ENCODE assay signal across 8 mouse cellular contexts in genomic region chr10:86777614-86778319, GRCm38 (mm10). TPM values are rescaled to one million over a fixed set of nuclear protein-coding genes. Genes with fewer than 3 reads are reported as not detected.
A peak's percentile ranks its signal among the peaks of the same experiment; 100 is the strongest.
DNase-seq lines count a peak whose midpoint lies in the region; ATAC-seq lines count a peak whose summit lies in the region.

No protein-coding gene starts in this region.

- H3K4me3 ChIP-seq in kidney, embryonic 14.5 days (ENCODE audit: low read length): peak overlapping the region; percentile 73
- peak overlapping the region; percentile 61 for H3K4me3 ChIP-seq in midbrain, embryonic 12.5 days

- peaks cover 7% of the 10 kb centered on the region for H3K4me1 ChIP-seq in kidney, embryonic 14.5 days (ENCODE audit: control insufficient read depth, insufficient read depth, low read length)
- H3K4me1 ChIP-seq in midbrain, embryonic 12.5 days: peaks cover 23% of the 10 kb centered on the region

- H3K27ac ChIP-seq in kidney, embryonic 14.5 days (ENCODE audit: low read depth, low read length): peak overlapping the region; percentile 62; the same call in 1 of the 2 replicates
- H3K27ac ChIP-seq in midbrain, embryonic 12.5 days (replicated peaks): no peak overlapping the region

- DNase-seq in kidney, postnatal 14 days: no peak
- DNase-seq in MEL-GATA-1-ER (ENCODE audit: extremely low read depth, low read depth): peak; percentile 45
- DNase-seq in gonadal fat pad, adult 2 months (ENCODE audit: low read depth): peak; percentile 20
- no peak for DNase-seq in B cell, adult 2 months
- no peak for DNase-seq in adrenal gland, adult (ENCODE audit: inconsistent age in 2 of 2, low spot score in 1 of 2)
- DNase-seq in spleen, postnatal 4 days (ENCODE audit: low spot score in 2 of 2): no peak

- H3K9ac ChIP-seq in kidney, embryonic 14.5 days (ENCODE audit: low read depth, low read length): peak overlapping the region; percentile 50; the same call in 1 of the 2 replicates
- peak overlapping the region; percentile 32 for H3K9ac ChIP-seq in midbrain, embryonic 12.5 days (replicated peaks)

- WGBS in kidney, embryonic 14.5 days: 45% methylated on average over 19 of the region's 19 CpGs
- WGBS in midbrain, embryonic 12.5 days: 43% methylated on average over 19 of the region's 19 CpGs

- H3K27me3 ChIP-seq in kidney, embryonic 14.5 days (ENCODE audit: control insufficient read depth, insufficient read depth, low read length): no peaks in the 10 kb centered on the region
- peaks cover 29% of the 10 kb centered on the region for H3K27me3 ChIP-seq in midbrain, embryonic 12.5 days

- H3K4me2 ChIP-seq in kidney, embryonic 14.5 days (replicated peaks; ENCODE audit: low read depth, low read length): peak overlapping the region; percentile 99
- peak overlapping the region; percentile 95 for H3K4me2 ChIP-seq in midbrain, embryonic 12.5 days (replicated peaks)

- H3K36me3 ChIP-seq in kidney, embryonic 14.5 days (ENCODE audit: control insufficient read depth, insufficient read depth, low read length): no peaks in the 10 kb centered on the region
- H3K36me3 ChIP-seq in midbrain, embryonic 12.5 days: no peaks in the 10 kb centered on the region

- no peaks in the 10 kb centered on the region for H3K9me3 ChIP-seq in kidney, embryonic 14.5 days (ENCODE audit: control insufficient read depth, low read length)
- no peaks in the 10 kb centered on the region for H3K9me3 ChIP-seq in midbrain, embryonic 12.5 days

- 0 out of 2 replicates have a peak, but pooled peaks have one; percentile 0 for ATAC-seq in kidney, embryonic 14.5 days (ENCODE audit: low FRiP score, low TSS enrichment)
- 0 out of 2 replicates have a peak, but pooled peaks have one; percentile 1 for ATAC-seq in midbrain, embryonic 12.5 days (ENCODE audit: low FRiP score, low read depth)

RNA-seq across cellular contexts. Expression of gene Nt5dc3, which starts 1.0 kb away (rescaled TPM):
- 1.5 and 2.6 TPM in 2 replicates for polyA plus RNA-seq in kidney, embryonic 14.5 days (2014; fragmentation: Nextera tagmentation; extraction: Ambion mirVana)
- 15.5 and 19.5 TPM in 2 replicates for polyA plus RNA-seq in gonadal fat pad, adult 2 months (2012; rRNA removed)
- 2.1 and 2.5 TPM in 2 replicates for polyA plus RNA-seq in midbrain, embryonic 12.5 days (2016; fragmentation: Nextera tagmentation; extraction: Ambion mirVana)

RNA-seq across cellular contexts. Expression of gene Gm49358, which starts 14.0 kb away (rescaled TPM):
- 0.22 and 0.31 TPM in 2 replicates for polyA plus RNA-seq in kidney, embryonic 14.5 days (2014; fragmentation: Nextera tagmentation; extraction: Ambion mirVana)
- not detected in 2 replicates for polyA plus RNA-seq in gonadal fat pad, adult 2 months (2012; rRNA removed)
- not detected in 2 replicates for polyA plus RNA-seq in midbrain, embryonic 12.5 days (2016; fragmentation: Nextera tagmentation; extraction: Ambion mirVana)

Comparison
In these comparisons a context has a peak if more than half of its experiments do, and no peak if none do; other contexts are left out.
1. DNase-seq: peak in MEL-GATA-1-ER (single experiment) and gonadal fat pad, adult 2 months (single experiment); none in kidney, postnatal 14 days (single experiment), B cell, adult 2 months (0 of 2), adrenal gland, adult (0 of 2) and spleen, postnatal 4 days (0 of 2).